Mouse (Mus musculus) megakaryocyte, embryonic 14.5 days (primary cell): ENCODE measurements around the gene Ttn. TPM values are rescaled to one million over a fixed set of nuclear protein-coding genes. Genes with fewer than 3 reads are reported as not detected.

Experiments used
- H3K27me3 ChIP-seq: replicated peaks from 2 replicates; pipeline ENCODE3; 2012; ENCODE audit warnings: inconsistent platforms
- H3K36me3 ChIP-seq: replicated peaks from 2 replicates; pipeline ENCODE3; 2012; ENCODE audit warnings: low read length, inconsistent platforms, mixed read lengths
- H3K4me1 ChIP-seq: 2 replicates; pipeline ENCODE4 v1.6.1; 2012; ENCODE audit warnings: inconsistent platforms
- H3K4me3 ChIP-seq: replicated peaks from 2 replicates; pipeline ENCODE3; 2012; ENCODE audit warnings: moderate library complexity, mild to moderate bottlenecking, inconsistent platforms
- H3K9me3 ChIP-seq: 2 replicates; pipeline ENCODE4 v1.6.1; 2012; ENCODE audit warnings: inconsistent platforms
- FLI1 ChIP-seq: IDR thresholded peaks from 2 replicates; pipeline ENCODE4 v1.6.1; 2012; ENCODE audit warnings: low read length, inconsistent platforms, mixed read lengths
- GATA1 ChIP-seq: IDR thresholded peaks from 3 replicates; pipeline ENCODE4 v1.6.1; 2012; ENCODE audit warnings: mixed read lengths, low read length, inconsistent platforms, borderline replicate concordance
- polyA plus RNA-seq: library from polyadenylated mRNA; stranded (reverse); fragments of >175 nt; gene quantifications from 2 replicates; pipeline ENCODE4 v1.2.3, GENCODE M21; 2012; ENCODE audit warnings: low replicate concordance; ENCODE audit not compliant: insufficient read depth

Ttn gene
- polyA plus RNA-seq, 1 experiment: not detected

DNA sequence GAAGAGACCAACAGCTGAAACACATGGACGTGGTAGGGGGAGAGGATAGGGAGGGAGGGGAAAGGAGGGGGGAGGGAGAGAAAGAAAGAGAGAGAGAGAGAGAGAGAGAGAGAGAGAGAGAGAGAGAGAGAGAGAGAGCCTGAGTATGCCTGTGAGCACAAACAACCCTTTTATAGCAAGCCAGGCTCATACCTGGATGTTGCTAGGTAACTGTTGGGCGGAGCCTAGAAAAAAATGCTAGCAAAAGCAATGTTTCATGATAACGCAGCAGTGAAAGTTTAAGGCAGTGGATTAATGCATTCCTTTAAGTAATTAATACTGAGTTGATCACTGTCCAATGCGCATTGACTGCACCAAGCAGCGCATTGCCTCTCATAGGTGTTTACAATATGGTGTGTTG lies 327.7 kb downstream of the Ttn start:
- no peak overlapping the region for H3K4me3 ChIP-seq
- H3K9me3 ChIP-seq: no peaks in the 10 kb centered on the region
- H3K4me1 ChIP-seq: peaks cover 16% of the 10 kb centered on the region
- no peak for TF ChIP-seq GATA1
- TF ChIP-seq FLI1: no peak
- H3K36me3 ChIP-seq: no peaks in the 10 kb centered on the region
- H3K27me3 ChIP-seq: peaks cover 4% of the 10 kb centered on the region

Other genes with a start within 250 kb of the Ttn start
- 0.19 TPM in 1 of 2 replicates, not detected in the other for gene Ccdc141, start 188.1 kb upstream of the Ttn start, polyA plus RNA-seq